Mouse (Mus musculus) heart, postnatal 14 days (tissue): ENCODE data around the gene Tlk2. TPM values are rescaled to one million over a fixed set of nuclear protein-coding genes. Genes with fewer than 3 reads are reported as not detected.

Experiments
- DNase-seq, 2 experiments: peaks; one replicate each; pipeline ENCODE4 v3.0.0; 2021 to 2022
- intact Hi-C: fragments of 180-260 bp; cut with DNase I; formaldehyde crosslinking; loops from one replicate; pipeline ENCODE4 v1.15.1; 2025
- total RNA-seq, 2 experiments: library from RNA; stranded (reverse); gene quantifications; 2 replicates each; pipeline ENCODE4 v1.2.3; 2021

Gene Tlk2
- total RNA-seq, 2 experiments from 2014 or later = 37.9 to 43.9 TPM

- intact Hi-C loops = no loop called here
- no peak for DNase-seq
Observed at GRCm38 (mm10) chr11:105310197-105310596, 131.6 kb downstream of the Tlk2 start.

GRCm38 (mm10) chr11:105311291-105311975, 132.8 kb downstream of the Tlk2 start:
- peak; percentile 52 to 62 for DNase-seq
- intact Hi-C loops = no loop called here

GRCm38 (mm10) chr11:105312311-105312942, 133.8 kb downstream of the Tlk2 start:
- peak in 1 of 2 experiments; percentile 23 for DNase-seq
- intact Hi-C loops = no loop called here

- intact Hi-C loops = no loop called here
- DNase-seq = peak; percentile 40 to 69
Observed at GRCm38 (mm10) chr11:105312972-105313632, 134.5 kb downstream of the Tlk2 start.

GRCm38 (mm10) chr11:105313633-105314014, 135.0 kb downstream of the Tlk2 start:
- DNase-seq = no peak
- intact Hi-C loops = no loop called here

GRCm38 (mm10) chr11:105315296-105315695, 136.7 kb downstream of the Tlk2 start:
- intact Hi-C loops = no loop called here
- peak in 1 of 2 experiments; percentile 10 for DNase-seq

GRCm38 (mm10) chr11:105316121-105316520, 137.5 kb downstream of the Tlk2 start:
- intact Hi-C loops = no loop called here
- DNase-seq = no peak

- intact Hi-C loops = no loop called here
- DNase-seq = no peak
Observed at GRCm38 (mm10) chr11:105317769-105318168, 139.2 kb downstream of the Tlk2 start.

- intact Hi-C loops = no loop called here
- DNase-seq = no peak
Observed at GRCm38 (mm10) chr11:105321090-105321489, 142.5 kb downstream of the Tlk2 start.

GRCm38 (mm10) chr11:105323530-105323929, 144.9 kb downstream of the Tlk2 start:
- no peak for DNase-seq
- intact Hi-C loops = no loop called here

GRCm38 (mm10) chr11:105327101-105327500, 148.5 kb downstream of the Tlk2 start:
- intact Hi-C loops = no loop called here
- no peak for DNase-seq

- no peak for DNase-seq
Observed at GRCm38 (mm10) chr11:105329962-105330361, 151.4 kb downstream of the Tlk2 start.

GRCm38 (mm10) chr11:105331129-105331528, 152.5 kb downstream of the Tlk2 start:
- no peak for DNase-seq
- intact Hi-C loops = no loop called here

More at GRCm38 (mm10) chr11:105329962-105330361, 151.4 kb downstream of the Tlk2 start:
- intact Hi-C loops = no loop called here

GRCm38 (mm10) chr11:105331732-105332131, 153.1 kb downstream of the Tlk2 start:
- DNase-seq = peak; percentile 61 to 82
- intact Hi-C loops = no loop called here

GRCm38 (mm10) chr11:105332468-105332867, 153.9 kb downstream of the Tlk2 start:
- intact Hi-C loops = no loop called here
- peak; percentile 47 to 69 for DNase-seq

Other genes starting within 250 kb of the Tlk2 start
- not detected for gene Efcab3, start 115.2 kb upstream of the Tlk2 start, total RNA-seq
- 10 to 100 TPM in 1 of 2 experiments, 1 to 10 TPM in 1; 9.8 to 10.2 TPM for gene Mettl2, start 52.4 kb upstream of the Tlk2 start, total RNA-seq
- gene Gm10842, start 31.9 kb upstream of the Tlk2 start, total RNA-seq = not detected
- gene Mrc2, start 113.8 kb downstream of the Tlk2 start, total RNA-seq = 10 to 100 TPM; 27.0 to 28.5 TPM